Mouse (Mus musculus) stomach, postnatal 0 days (tissue): ENCODE measurements around the gene 1700061G19Rik. TPM values are rescaled to one million over a fixed set of nuclear protein-coding genes. Genes with fewer than 3 reads are reported as not detected.

Source experiments
- ATAC-seq: fragments of 200-750 bp; cut with Nextera tagmentation; 2 replicates; pipeline ENCODE4 v1.8.0; 2017; ENCODE audit not compliant: low FRiP score, low TSS enrichment
- DNase-seq: peaks from one replicate; pipeline ENCODE4 v3.0.0-alpha.2; 2016; ENCODE audit warnings: low spot score
- H3K27ac ChIP-seq: fragments of 300-500 bp; sonication (generic); replicated peaks from 2 replicates; pipeline ENCODE4 v1.5.1; 2014; ENCODE audit warnings: mild to moderate bottlenecking, control low read depth
- H3K27me3 ChIP-seq: fragments of 300-500 bp; sonication (generic); 2 replicates; pipeline ENCODE4 v1.6.1; 2014; ENCODE audit warnings: low read length; ENCODE audit not compliant: control insufficient read depth, insufficient read depth
- H3K36me3 ChIP-seq: fragments of 300-500 bp; sonication (generic); 2 replicates; pipeline ENCODE4 v1.6.1; 2014; ENCODE audit warnings: low read length, mixed read lengths; ENCODE audit not compliant: control insufficient read depth, insufficient read depth
- H3K4me1 ChIP-seq: fragments of 300-500 bp; sonication (generic); replicated peaks from 2 replicates; pipeline ENCODE4 v1.6.1; 2014; ENCODE audit warnings: antibody characterized with exemption; ENCODE audit not compliant: control insufficient read depth, insufficient read depth
- H3K4me2 ChIP-seq: fragments of 300-500 bp; sonication (generic); replicated peaks from 2 replicates; pipeline ENCODE4 v1.6.1; 2014; ENCODE audit warnings: low read depth, mild to moderate bottlenecking, control low read depth, moderate library complexity
- H3K4me3 ChIP-seq: fragments of 300-500 bp; sonication (generic); 2 replicates; pipeline ENCODE4 v1.5.1; 2014; ENCODE audit warnings: low read depth, low read length, control low read depth
- H3K9ac ChIP-seq: fragments of 300-500 bp; sonication (generic); 2 replicates; pipeline ENCODE4 v1.6.1; 2014; ENCODE audit warnings: mild to moderate bottlenecking, low read length, control low read depth, mixed read lengths
- H3K9me3 ChIP-seq: fragments of 300-500 bp; sonication (generic); 2 replicates; pipeline ENCODE4 v1.6.1; 2016; ENCODE audit warnings: low read length; ENCODE audit not compliant: control insufficient read depth
- CTCF ChIP-seq: IDR thresholded peaks from 2 replicates; pipeline ENCODE4 v1.5.1; 2016; ENCODE audit warnings: antibody characterized with exemption, low read depth, mild to moderate bottlenecking, moderate library complexity
- EP300 ChIP-seq: optimal IDR thresholded peaks from 2 replicates; pipeline ENCODE3; 2016; ENCODE audit warnings: antibody characterized with exemption
- WGBS: fragments of 180-500 bp; shearing (Covaris S2); extraction: QIAGEN DNeasy Blood & Tissue Kit; methylation state at CpG from one replicate; pipeline ENCODE4 v1.1.7; 2014; 5-methylcytosine and 5-hydroxymethylcytosine counted together
- polyA plus RNA-seq: library from polyadenylated mRNA; unstranded; fragments of >200 nt; fragmentation: Nextera tagmentation; extraction: Ambion mirVana; gene quantifications from 2 replicates; pipeline ENCODE4 v1.2.1, GENCODE M21; 2015

Gene 1700061G19Rik
- polyA plus RNA-seq: 1.0 and 1.4 TPM in 2 replicates

- no peak for ATAC-seq
- WGBS: 82% methylated on average over 12 of the region's 12 CpGs
- H3K9me3 ChIP-seq: no peaks in the 10 kb centered on the region
Measured at GRCm38 (mm10) chr17:56874936-56875651, at the start of gene 1700061G19Rik. 1700061G19Rik (plus strand) TSS chr17:56875477.

GRCm38 (mm10) chr17:56826718-56827117 lies 48.6 kb upstream of the 1700061G19Rik start:
- Histone ChIP-seq H3K36me3 (no peaks in the 10 kb centered on the region), H3K9me3 (no peaks in the 10 kb centered on the region), H3K4me2 (no peak overlapping the region), H3K27me3 (no peaks in the 10 kb centered on the region), H3K4me1 (0 out of 2 replicates have a peak, but pooled peaks cover 3% of the 10 kb centered on the region), H3K9ac (no peak overlapping the region), H3K4me3 (no peak overlapping the region), H3K27ac (no peak overlapping the region)
- ATAC-seq (peak; percentile 53), DNase-seq (peak; percentile 45)
- TF ChIP-seq EP300 (no peak), CTCF (no peak)
- WGBS: 73% methylated on average over 2 of the region's 2 CpGs

More at GRCm38 (mm10) chr17:56874936-56875651, at the start of gene 1700061G19Rik:
- no peak within 1 kb of the TSS for H3K9ac ChIP-seq
- H3K4me2 ChIP-seq: no peak within 1 kb of the TSS
- no peaks in the 10 kb centered on the region for H3K27me3 ChIP-seq
- no peak for TF ChIP-seq EP300
- no peak for TF ChIP-seq CTCF
- no peaks in the 10 kb centered on the region for H3K36me3 ChIP-seq
- H3K27ac ChIP-seq: no peak within 1 kb of the TSS
- H3K4me1 ChIP-seq: no peaks in the 10 kb centered on the region
- DNase-seq: no peak
- no peak within 1 kb of the TSS for H3K4me3 ChIP-seq

GRCm38 (mm10) chr17:56829171-56829570 lies 46.1 kb upstream of the 1700061G19Rik start:
- no peak for TF ChIP-seq EP300
- WGBS: 42% methylated on average over 11 of the region's 11 CpGs
- Histone ChIP-seq H3K9me3 (no peaks in the 10 kb centered on the region), H3K4me1 (0 out of 2 replicates have a peak, but pooled peaks cover 3% of the 10 kb centered on the region), H3K36me3 (no peaks in the 10 kb centered on the region), H3K4me3 (peak overlapping the region; percentile 66), H3K9ac (peak overlapping the region; percentile 70; the same call in 1 of the 2 replicates), H3K27me3 (no peaks in the 10 kb centered on the region), H3K27ac (no peak overlapping the region), H3K4me2 (peak overlapping the region; percentile 89)
- no peak for DNase-seq
- no peak for ATAC-seq

- Histone ChIP-seq H3K4me3 (peak overlapping the region; percentile 66), H3K27ac (no peak overlapping the region), H3K9ac (peak overlapping the region; percentile 70), H3K9me3 (no peaks in the 10 kb centered on the region), H3K4me2 (peak overlapping the region; percentile 89), H3K4me1 (0 out of 2 replicates have a peak, but pooled peaks cover 3% of the 10 kb centered on the region), H3K27me3 (no peaks in the 10 kb centered on the region), H3K36me3 (no peaks in the 10 kb centered on the region)
- 1% methylated on average over 27 of the region's 27 CpGs for WGBS
- no peak for TF ChIP-seq CTCF
- no peak for TF ChIP-seq EP300
- ATAC-seq (no peak), DNase-seq (peak; percentile 29)
Measured at GRCm38 (mm10) chr17:56829795-56830194, 45.5 kb upstream of the 1700061G19Rik start.

GRCm38 (mm10) chr17:56830411-56831110 lies 44.7 kb upstream of the 1700061G19Rik start, which contains the start of gene Rfx2:
Rfx2 (minus strand) TSS chr17:56831013.
- ATAC-seq (no peak), DNase-seq (no peak)
- under 1% methylated on average over 11 of the region's 62 CpGs for WGBS

More at GRCm38 (mm10) chr17:56830411-56831110, 44.7 kb upstream of the 1700061G19Rik start, which contains the start of gene Rfx2:
- Histone ChIP-seq H3K9ac (peak within 1 kb of the TSS; percentile 70), H3K9me3 (no peaks in the 10 kb centered on the region), H3K27me3 (no peaks in the 10 kb centered on the region), H3K4me1 (0 out of 2 replicates have a peak, but pooled peaks cover 3% of the 10 kb centered on the region), H3K4me3 (peak within 1 kb of the TSS; percentile 66), H3K36me3 (no peaks in the 10 kb centered on the region), H3K27ac (no peak within 1 kb of the TSS), H3K4me2 (peak within 1 kb of the TSS; percentile 89)
- TF ChIP-seq EP300 (no peak), CTCF (no peak)
